Mouse (Mus musculus): ENCODE measurements around the gene Tmem254b. TPM values are rescaled to one million over a fixed set of nuclear protein-coding genes. Genes with fewer than 3 reads are reported as not detected.
"Not testable (repeated sequence)": the region's sequence is repeated elsewhere in the genome, so short reads cannot be mapped to it uniquely, and the experiment has no call there.

Tmem254b gene
- total and polyA plus RNA-seq, 3 experiments = 2.6 to 18.4 (median 6.1) TPM

DNA sequence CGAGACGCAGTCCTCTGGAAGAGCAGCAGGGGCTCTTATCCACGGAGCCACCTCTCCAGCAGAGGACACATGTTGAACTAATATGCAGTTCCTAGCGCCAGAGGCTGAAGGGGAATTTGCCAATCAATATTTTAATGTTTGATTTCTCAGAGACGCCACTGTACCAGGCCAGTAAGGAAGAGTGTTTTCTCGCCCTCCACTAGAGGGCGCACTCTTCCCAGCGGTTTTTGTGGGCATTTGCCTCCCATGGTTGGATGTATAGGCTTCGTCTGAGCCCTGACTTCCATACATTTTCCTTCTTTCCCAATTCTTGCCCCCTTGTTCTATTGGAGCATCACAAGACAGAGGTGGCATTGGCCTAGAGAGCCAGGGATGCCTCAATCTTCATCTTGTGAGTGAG, 20.2 kb downstream of the Tmem254b start:
- H3K27me3 ChIP-seq (replicated peaks); DNase-seq (ENCODE audit: extremely low read depth); H3K79me2 ChIP-seq (replicated peaks; ENCODE audit: control insufficient read depth, extremely low read depth, insufficient read depth, poor library complexity, severe bottlenecking); H3K4me3 ChIP-seq (replicated peaks in 1 of 3; ENCODE audit: low read depth in 2 of 3, low read length in 2 of 3, poor library complexity in 1 of 3); H3K9me3 ChIP-seq (replicated peaks; ENCODE audit: low read length); in situ Hi-C loops (cut with MboI; ENCODE audit: low pct_ligation_motif_present, low pct_unique_long_range_greater_than_20kb, low sequenced_read_pairs); H3K4me2 ChIP-seq (ENCODE audit: insufficient read depth, low read depth, poor library complexity, severe bottlenecking); H3K27ac ChIP-seq (ENCODE audit: insufficient read depth, low read depth); H3K4me1 ChIP-seq (ENCODE audit: control insufficient read depth in 1 of 2, insufficient read depth in 2 of 2); dilution Hi-C loops (cut with MboI; ENCODE audit: extremely low pct_ligation_motif_present, extremely low pct_unique_long_range_greater_than_20kb, low sequenced_read_pairs); H3K36me3 ChIP-seq (replicated peaks in 1 of 2; ENCODE audit: control insufficient read depth in 1 of 2, insufficient read depth in 1 of 2, low read length in 1 of 2); H3K9ac ChIP-seq (ENCODE audit: insufficient read depth, low read depth): not testable (repeated sequence)

DNA sequence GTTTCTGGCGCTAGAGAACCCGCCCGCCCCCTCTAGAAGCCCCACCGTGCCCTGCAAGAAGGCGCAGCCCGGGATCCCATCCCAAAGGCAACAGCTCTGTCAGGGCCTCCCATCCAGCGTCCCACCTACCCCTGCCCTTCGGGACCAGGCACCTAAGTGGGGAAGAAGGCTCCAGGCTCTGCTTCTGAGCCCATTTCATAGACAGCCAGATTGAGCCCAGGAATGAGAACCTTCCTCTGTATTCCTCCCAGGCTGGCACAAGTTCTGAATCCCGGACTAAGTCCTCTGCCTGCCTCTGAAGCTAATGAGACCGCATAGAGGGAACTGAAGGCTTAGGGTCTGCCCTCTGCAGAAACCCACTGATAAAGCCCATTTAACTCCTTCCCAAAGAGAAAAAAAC, 24.5 kb downstream of the Tmem254b start, which contains the start of gene Plac9b:
Gene Plac9b (minus strand): TSS at position 101 of the 400 bp plus-strand sequence.
- H3K4me3 ChIP-seq (replicated peaks in 1 of 3; ENCODE audit: low read depth in 2 of 3, low read length in 2 of 3, poor library complexity in 1 of 3); H3K36me3 ChIP-seq (replicated peaks in 1 of 2; ENCODE audit: control insufficient read depth in 1 of 2, insufficient read depth in 1 of 2, low read length in 1 of 2); H3K79me2 ChIP-seq (replicated peaks; ENCODE audit: control insufficient read depth, extremely low read depth, insufficient read depth, poor library complexity, severe bottlenecking); in situ Hi-C loops (cut with MboI; ENCODE audit: low pct_ligation_motif_present, low pct_unique_long_range_greater_than_20kb, low sequenced_read_pairs); H3K4me1 ChIP-seq (ENCODE audit: control insufficient read depth in 1 of 2, insufficient read depth in 2 of 2); H3K27me3 ChIP-seq (replicated peaks); DNase-seq (ENCODE audit: extremely low read depth); H3K27ac ChIP-seq (ENCODE audit: insufficient read depth, low read depth); H3K9me3 ChIP-seq (replicated peaks; ENCODE audit: low read length); dilution Hi-C loops (cut with MboI; ENCODE audit: extremely low pct_ligation_motif_present, extremely low pct_unique_long_range_greater_than_20kb, low sequenced_read_pairs); H3K4me2 ChIP-seq (ENCODE audit: insufficient read depth, low read depth, poor library complexity, severe bottlenecking); H3K9ac ChIP-seq (ENCODE audit: insufficient read depth, low read depth): not testable (repeated sequence)

- H3K27ac ChIP-seq (ENCODE audit: insufficient read depth, low read depth); H3K9ac ChIP-seq (ENCODE audit: insufficient read depth, low read depth); H3K4me3 ChIP-seq (replicated peaks in 1 of 3; ENCODE audit: low read depth in 2 of 3, low read length in 2 of 3, poor library complexity in 1 of 3); H3K27me3 ChIP-seq (replicated peaks); H3K4me2 ChIP-seq (ENCODE audit: insufficient read depth, low read depth, poor library complexity, severe bottlenecking); H3K4me1 ChIP-seq (ENCODE audit: control insufficient read depth in 1 of 2, insufficient read depth in 2 of 2); H3K36me3 ChIP-seq (replicated peaks in 1 of 2; ENCODE audit: control insufficient read depth in 1 of 2, insufficient read depth in 1 of 2, low read length in 1 of 2); DNase-seq (ENCODE audit: extremely low read depth); dilution Hi-C loops (cut with MboI; ENCODE audit: extremely low pct_ligation_motif_present, extremely low pct_unique_long_range_greater_than_20kb, low sequenced_read_pairs); in situ Hi-C loops (cut with MboI; ENCODE audit: low pct_ligation_motif_present, low pct_unique_long_range_greater_than_20kb, low sequenced_read_pairs); H3K9me3 ChIP-seq (replicated peaks; ENCODE audit: low read length); H3K79me2 ChIP-seq (replicated peaks; ENCODE audit: control insufficient read depth, extremely low read depth, insufficient read depth, poor library complexity, severe bottlenecking): not testable (repeated sequence)
Observed at GRCm38 (mm10) chr14:26181660-26182059, 25.2 kb downstream of the Tmem254b start.

GRCm38 (mm10) chr14:26175028-26175427, 31.8 kb downstream of the Tmem254b start:
- H3K27ac ChIP-seq (ENCODE audit: insufficient read depth, low read depth); H3K4me3 ChIP-seq (replicated peaks in 1 of 3; ENCODE audit: low read depth in 2 of 3, low read length in 2 of 3, poor library complexity in 1 of 3); dilution Hi-C loops (cut with MboI; ENCODE audit: extremely low pct_ligation_motif_present, extremely low pct_unique_long_range_greater_than_20kb, low sequenced_read_pairs); H3K4me2 ChIP-seq (ENCODE audit: insufficient read depth, low read depth, poor library complexity, severe bottlenecking); H3K9me3 ChIP-seq (replicated peaks; ENCODE audit: low read length); in situ Hi-C loops (cut with MboI; ENCODE audit: low pct_ligation_motif_present, low pct_unique_long_range_greater_than_20kb, low sequenced_read_pairs); DNase-seq (ENCODE audit: extremely low read depth); H3K36me3 ChIP-seq (replicated peaks in 1 of 2; ENCODE audit: control insufficient read depth in 1 of 2, insufficient read depth in 1 of 2, low read length in 1 of 2); H3K4me1 ChIP-seq (ENCODE audit: control insufficient read depth in 1 of 2, insufficient read depth in 2 of 2); H3K27me3 ChIP-seq (replicated peaks); H3K79me2 ChIP-seq (replicated peaks; ENCODE audit: control insufficient read depth, extremely low read depth, insufficient read depth, poor library complexity, severe bottlenecking); H3K9ac ChIP-seq (ENCODE audit: insufficient read depth, low read depth): not testable (repeated sequence)

DNA sequence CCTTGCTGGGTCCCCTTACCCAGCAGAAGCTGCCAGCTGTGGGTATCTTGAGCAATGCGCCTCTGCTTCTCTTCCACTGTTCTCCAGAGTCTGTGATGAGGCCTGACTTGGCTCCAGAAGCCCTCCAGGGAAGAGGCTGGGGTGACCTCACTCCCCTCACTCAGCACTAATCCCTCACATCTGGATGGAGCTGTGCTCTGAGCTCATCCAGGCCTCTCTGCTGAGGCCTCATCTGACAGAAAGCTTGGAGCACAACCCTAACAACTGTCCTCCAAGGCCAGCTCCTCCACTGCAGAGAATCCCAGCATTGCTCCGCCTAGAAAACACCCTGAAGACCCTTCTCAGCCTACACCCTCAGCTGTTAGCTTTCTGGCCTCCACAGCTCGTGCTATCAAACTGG, 32.9 kb downstream of the Tmem254b start:
- H3K79me2 ChIP-seq (replicated peaks; ENCODE audit: control insufficient read depth, extremely low read depth, insufficient read depth, poor library complexity, severe bottlenecking); H3K4me2 ChIP-seq (ENCODE audit: insufficient read depth, low read depth, poor library complexity, severe bottlenecking); H3K27me3 ChIP-seq (replicated peaks); H3K9me3 ChIP-seq (replicated peaks; ENCODE audit: low read length); H3K27ac ChIP-seq (ENCODE audit: insufficient read depth, low read depth); H3K9ac ChIP-seq (ENCODE audit: insufficient read depth, low read depth); in situ Hi-C loops (cut with MboI; ENCODE audit: low pct_ligation_motif_present, low pct_unique_long_range_greater_than_20kb, low sequenced_read_pairs); H3K4me1 ChIP-seq (ENCODE audit: control insufficient read depth in 1 of 2, insufficient read depth in 2 of 2); H3K36me3 ChIP-seq (replicated peaks in 1 of 2; ENCODE audit: control insufficient read depth in 1 of 2, insufficient read depth in 1 of 2, low read length in 1 of 2); H3K4me3 ChIP-seq (replicated peaks in 1 of 3; ENCODE audit: low read depth in 2 of 3, low read length in 2 of 3, poor library complexity in 1 of 3); dilution Hi-C loops (cut with MboI; ENCODE audit: extremely low pct_ligation_motif_present, extremely low pct_unique_long_range_greater_than_20kb, low sequenced_read_pairs); DNase-seq (ENCODE audit: extremely low read depth): not testable (repeated sequence)

DNA sequence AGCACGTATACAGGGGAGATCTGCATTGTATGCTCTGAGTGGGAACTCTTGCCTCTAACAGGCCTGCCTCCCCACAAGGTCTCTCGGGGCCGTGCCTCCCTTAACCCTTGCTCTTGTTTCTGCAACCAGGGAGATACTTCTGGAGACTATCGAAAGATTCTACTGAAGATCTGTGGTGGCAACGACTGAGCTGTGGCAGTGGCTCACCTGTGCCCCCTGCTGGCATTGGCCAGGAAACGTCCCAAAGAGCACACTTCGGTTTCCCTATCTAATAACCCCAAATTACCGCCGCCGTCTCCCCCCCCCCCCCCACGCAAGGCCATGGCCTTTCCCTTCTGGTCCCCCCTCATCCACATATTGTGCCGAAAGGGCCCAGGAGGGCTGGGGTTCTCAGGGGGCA, 41.6 kb downstream of the Tmem254b start:
- H3K27ac ChIP-seq (ENCODE audit: insufficient read depth, low read depth); DNase-seq (ENCODE audit: extremely low read depth); H3K27me3 ChIP-seq (replicated peaks); dilution Hi-C loops (cut with MboI; ENCODE audit: extremely low pct_ligation_motif_present, extremely low pct_unique_long_range_greater_than_20kb, low sequenced_read_pairs); H3K79me2 ChIP-seq (replicated peaks; ENCODE audit: control insufficient read depth, extremely low read depth, insufficient read depth, poor library complexity, severe bottlenecking); H3K4me3 ChIP-seq (replicated peaks in 1 of 3; ENCODE audit: low read depth in 2 of 3, low read length in 2 of 3, poor library complexity in 1 of 3); H3K9me3 ChIP-seq (replicated peaks; ENCODE audit: low read length); H3K4me2 ChIP-seq (ENCODE audit: insufficient read depth, low read depth, poor library complexity, severe bottlenecking); H3K9ac ChIP-seq (ENCODE audit: insufficient read depth, low read depth); H3K4me1 ChIP-seq (ENCODE audit: control insufficient read depth in 1 of 2, insufficient read depth in 2 of 2); in situ Hi-C loops (cut with MboI; ENCODE audit: low pct_ligation_motif_present, low pct_unique_long_range_greater_than_20kb, low sequenced_read_pairs); H3K36me3 ChIP-seq (replicated peaks in 1 of 2; ENCODE audit: control insufficient read depth in 1 of 2, insufficient read depth in 1 of 2, low read length in 1 of 2): not testable (repeated sequence)

All from CH12.LX (cell line).